Mouse (Mus musculus): ENCODE measurements around the gene Elovl3. TPM values are rescaled to one million over a fixed set of nuclear protein-coding genes. Genes with fewer than 3 reads are reported as not detected.

Elovl3 gene
- polyA plus RNA-seq, 2 experiments = 0.85 TPM; not detected in 1

- Histone ChIP-seq H3K4me1 (ENCODE audit: control insufficient read depth, insufficient read depth, low read length) (no peaks in the 10 kb centered on the region), H3K9ac (ENCODE audit: low read depth, low read length, severe bottlenecking) (no peak overlapping the region), H3K36me3 (ENCODE audit: control insufficient read depth, insufficient read depth, low read length) (peaks cover 51% of the 10 kb centered on the region), H3K27ac (replicated peaks; ENCODE audit: low read depth, low read length) (no peak overlapping the region), H3K4me3 (replicated peaks; ENCODE audit: low read length) (no peak overlapping the region), H3K4me2 (replicated peaks; ENCODE audit: low read depth, low read length, severe bottlenecking) (no peak overlapping the region), H3K27me3 (ENCODE audit: control insufficient read depth, insufficient read depth, low read length) (no peaks in the 10 kb centered on the region), H3K9me3 (ENCODE audit: control insufficient read depth, low read length) (no peaks in the 10 kb centered on the region)
- ATAC-seq (ENCODE audit: low FRiP score, low read depth) (no peak), DNase-seq (ENCODE audit: low spot score) (no peak)
- 89% methylated on average over 3 of the region's 3 CpGs for WGBS
- TF ChIP-seq POLR2A (IDR thresholded peaks at IDR 0.05; ENCODE audit: borderline replicate concordance, extremely low read depth, insufficient read depth, insufficient read length) = no peak
Observed at GRCm38 (mm10) chr19:46169396-46169795, 37.7 kb downstream of the Elovl3 start.

GRCm38 (mm10) chr19:46169913-46170312 lies 38.2 kb downstream of the Elovl3 start:
- Histone ChIP-seq H3K9ac (ENCODE audit: low read depth, low read length, severe bottlenecking) (no peak overlapping the region), H3K9me3 (ENCODE audit: control insufficient read depth, low read length) (no peaks in the 10 kb centered on the region), H3K36me3 (ENCODE audit: control insufficient read depth, insufficient read depth, low read length) (peaks cover 46% of the 10 kb centered on the region), H3K4me3 (replicated peaks; ENCODE audit: low read length) (no peak overlapping the region), H3K4me1 (ENCODE audit: control insufficient read depth, insufficient read depth, low read length) (no peaks in the 10 kb centered on the region), H3K27me3 (ENCODE audit: control insufficient read depth, insufficient read depth, low read length) (no peaks in the 10 kb centered on the region), H3K27ac (replicated peaks; ENCODE audit: low read depth, low read length) (no peak overlapping the region), H3K4me2 (replicated peaks; ENCODE audit: low read depth, low read length, severe bottlenecking) (no peak overlapping the region)
- TF ChIP-seq POLR2A (IDR thresholded peaks at IDR 0.05; ENCODE audit: borderline replicate concordance, extremely low read depth, insufficient read depth, insufficient read length) = no peak
- 56% methylated on average over 1 of the region's 1 CpGs for WGBS
- DNase-seq (ENCODE audit: low spot score) (no peak), ATAC-seq (ENCODE audit: low FRiP score, low read depth) (no peak)

DNA sequence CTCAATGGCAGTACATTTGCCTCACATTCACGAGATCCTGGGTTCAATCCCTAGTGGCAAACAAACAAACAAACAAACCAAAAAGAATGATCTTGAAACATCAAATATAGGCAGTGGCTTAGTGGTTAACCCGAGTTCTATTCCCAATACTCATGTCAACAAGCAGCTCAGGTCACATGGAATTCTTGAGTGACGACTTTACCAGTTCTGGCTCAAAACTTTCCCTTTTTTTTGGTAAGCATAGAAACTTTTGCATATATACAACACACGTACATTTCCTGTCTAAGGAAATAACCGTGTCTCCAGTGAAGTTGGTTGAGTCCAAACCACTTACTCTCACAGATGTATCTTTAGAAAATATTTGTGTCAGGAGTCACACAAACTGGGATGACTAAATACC lies 40.8 kb downstream of the Elovl3 start:
- no peak for TF ChIP-seq POLR2A (IDR thresholded peaks at IDR 0.05; ENCODE audit: borderline replicate concordance, extremely low read depth, insufficient read depth, insufficient read length)
- Histone ChIP-seq H3K36me3 (ENCODE audit: control insufficient read depth, insufficient read depth, low read length) (peaks cover 27% of the 10 kb centered on the region), H3K27ac (replicated peaks; ENCODE audit: low read depth, low read length) (no peak overlapping the region), H3K4me2 (replicated peaks; ENCODE audit: low read depth, low read length, severe bottlenecking) (no peak overlapping the region), H3K27me3 (ENCODE audit: control insufficient read depth, insufficient read depth, low read length) (no peaks in the 10 kb centered on the region), H3K4me3 (replicated peaks; ENCODE audit: low read length) (no peak overlapping the region), H3K9me3 (ENCODE audit: control insufficient read depth, low read length) (no peaks in the 10 kb centered on the region), H3K4me1 (ENCODE audit: control insufficient read depth, insufficient read depth, low read length) (no peaks in the 10 kb centered on the region), H3K9ac (ENCODE audit: low read depth, low read length, severe bottlenecking) (no peak overlapping the region)
- 73% methylated on average over 5 of the region's 5 CpGs for WGBS
- no peak for DNase-seq (ENCODE audit: low spot score)
- ATAC-seq (ENCODE audit: low FRiP score, low read depth) = no peak

DNA sequence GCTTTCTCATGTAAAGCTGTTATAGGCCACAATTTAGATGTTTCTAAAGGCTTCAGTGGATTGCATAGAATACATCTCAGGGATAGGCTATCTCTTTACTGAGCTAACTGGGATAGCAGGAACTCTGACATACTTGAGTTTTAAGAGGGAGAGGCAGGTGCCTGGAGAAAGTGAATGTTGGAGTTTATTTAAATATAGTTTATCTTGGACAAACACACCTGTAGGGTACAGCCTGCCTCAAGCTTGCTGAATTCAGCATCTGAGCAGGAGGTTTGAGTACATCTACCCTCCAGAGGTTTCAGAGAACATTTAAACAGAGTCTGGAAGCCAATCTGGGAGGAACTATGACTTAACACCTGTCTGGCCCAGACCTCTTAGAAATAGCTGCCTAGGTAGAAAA lies 43.5 kb downstream of the Elovl3 start:
- Histone ChIP-seq H3K27me3 (ENCODE audit: control insufficient read depth, insufficient read depth, low read length) (no peaks in the 10 kb centered on the region), H3K9me3 (ENCODE audit: control insufficient read depth, low read length) (no peaks in the 10 kb centered on the region), H3K36me3 (ENCODE audit: control insufficient read depth, insufficient read depth, low read length) (peaks cover 24% of the 10 kb centered on the region), H3K27ac (replicated peaks; ENCODE audit: low read depth, low read length) (no peak overlapping the region), H3K4me2 (replicated peaks; ENCODE audit: low read depth, low read length, severe bottlenecking) (no peak overlapping the region), H3K4me1 (ENCODE audit: control insufficient read depth, insufficient read depth, low read length) (no peaks in the 10 kb centered on the region), H3K4me3 (replicated peaks; ENCODE audit: low read length) (no peak overlapping the region), H3K9ac (ENCODE audit: low read depth, low read length, severe bottlenecking) (no peak overlapping the region)
- ATAC-seq (ENCODE audit: low FRiP score, low read depth) (no peak), DNase-seq (ENCODE audit: low spot score) (no peak)
- no peak for TF ChIP-seq POLR2A (IDR thresholded peaks at IDR 0.05; ENCODE audit: borderline replicate concordance, extremely low read depth, insufficient read depth, insufficient read length)

GRCm38 (mm10) chr19:46177046-46177445 lies 45.3 kb downstream of the Elovl3 start:
- H3K4me2 ChIP-seq (replicated peaks; ENCODE audit: low read depth, low read length, severe bottlenecking) = no peak overlapping the region
- no peaks in the 10 kb centered on the region for H3K4me1 ChIP-seq (ENCODE audit: control insufficient read depth, insufficient read depth, low read length)
- H3K9ac ChIP-seq (ENCODE audit: low read depth, low read length, severe bottlenecking) = no peak overlapping the region
- H3K4me3 ChIP-seq (replicated peaks; ENCODE audit: low read length) = no peak overlapping the region
- H3K27ac ChIP-seq (replicated peaks; ENCODE audit: low read depth, low read length) = no peak overlapping the region
- no peaks in the 10 kb centered on the region for H3K9me3 ChIP-seq (ENCODE audit: control insufficient read depth, low read length)
- DNase-seq (ENCODE audit: low spot score) = no peak
- TF ChIP-seq POLR2A (IDR thresholded peaks at IDR 0.05; ENCODE audit: borderline replicate concordance, extremely low read depth, insufficient read depth, insufficient read length) = no peak
- H3K27me3 ChIP-seq (ENCODE audit: control insufficient read depth, insufficient read depth, low read length) = no peaks in the 10 kb centered on the region
- peaks cover 6% of the 10 kb centered on the region for H3K36me3 ChIP-seq (ENCODE audit: control insufficient read depth, insufficient read depth, low read length)
- ATAC-seq (ENCODE audit: low FRiP score, low read depth) = no peak
- 46% methylated on average over 5 of the region's 5 CpGs for WGBS

DNA sequence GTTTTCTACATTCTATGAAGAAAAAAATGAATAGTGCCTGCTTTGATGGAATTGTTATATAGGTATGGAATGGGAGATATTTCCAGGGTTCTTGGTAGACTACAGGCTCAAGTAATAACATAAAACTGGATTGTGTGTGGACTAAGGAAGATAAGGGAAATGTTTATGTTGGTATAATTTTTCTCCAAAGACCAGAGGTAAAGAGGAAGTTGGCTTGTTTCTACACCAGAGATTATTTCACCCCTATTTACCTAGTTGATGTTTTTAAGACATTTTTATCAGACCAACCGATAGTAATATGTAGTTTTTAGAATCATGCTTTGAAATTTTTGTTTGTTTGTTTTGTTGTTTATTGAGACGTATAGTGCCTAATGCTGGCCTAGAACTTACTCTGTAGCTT lies 48.6 kb downstream of the Elovl3 start:
- Histone ChIP-seq H3K9ac (ENCODE audit: low read depth, low read length, severe bottlenecking) (no peak overlapping the region), H3K4me3 (replicated peaks; ENCODE audit: low read length) (no peak overlapping the region), H3K27me3 (ENCODE audit: control insufficient read depth, insufficient read depth, low read length) (no peaks in the 10 kb centered on the region), H3K36me3 (ENCODE audit: control insufficient read depth, insufficient read depth, low read length) (0 out of 2 replicates have a peak, but pooled peaks cover 9% of the 10 kb centered on the region), H3K27ac (replicated peaks; ENCODE audit: low read depth, low read length) (no peak overlapping the region), H3K4me2 (replicated peaks; ENCODE audit: low read depth, low read length, severe bottlenecking) (no peak overlapping the region), H3K4me1 (ENCODE audit: control insufficient read depth, insufficient read depth, low read length) (no peaks in the 10 kb centered on the region), H3K9me3 (ENCODE audit: control insufficient read depth, low read length) (no peaks in the 10 kb centered on the region)
- ATAC-seq (ENCODE audit: low FRiP score, low read depth) = no peak
- no peak for DNase-seq (ENCODE audit: low spot score)
- no peak for TF ChIP-seq POLR2A (IDR thresholded peaks at IDR 0.05; ENCODE audit: borderline replicate concordance, extremely low read depth, insufficient read depth, insufficient read length)
- 94% methylated on average over 2 of the region's 2 CpGs for WGBS

Data from limb, embryonic 14.5 days (tissue).